Mouse (Mus musculus) heart, embryonic 15.5 days (tissue): Measurements from ENCODE around the gene Mbd6. TPM values are rescaled to one million over a fixed set of nuclear protein-coding genes. Genes with fewer than 3 reads are reported as not detected.

ENCODE experiments used
- ATAC-seq: fragments of 200-750 bp; cut with Nextera tagmentation; replicated peaks from 2 replicates; pipeline ENCODE4 v1.8.0; 2017; ENCODE audit warnings: low read depth, moderate TSS enrichment; ENCODE audit not compliant: insufficient number of reproducible peaks, insufficient read depth, low FRiP score
- H3K27ac ChIP-seq: fragments of 300-500 bp; sonication (generic); 2 replicates; pipeline ENCODE4 v1.5.1; 2015; ENCODE audit warnings: mild to moderate bottlenecking, inconsistent platforms
- H3K27me3 ChIP-seq: fragments of 300-500 bp; sonication (generic); 2 replicates; pipeline ENCODE4 v1.6.1; 2015; ENCODE audit warnings: inconsistent platforms
- H3K36me3 ChIP-seq: fragments of 300-500 bp; sonication (generic); 2 replicates; pipeline ENCODE4 v1.6.1; 2015; ENCODE audit warnings: mild to moderate bottlenecking, inconsistent platforms
- H3K4me1 ChIP-seq: fragments of 300-500 bp; sonication (generic); replicated peaks from 2 replicates; pipeline ENCODE4 v1.6.1; 2015; ENCODE audit warnings: inconsistent platforms
- H3K4me2 ChIP-seq: fragments of 300-500 bp; sonication (generic); 2 replicates; pipeline ENCODE4 v1.6.1; 2015; ENCODE audit warnings: inconsistent platforms, mild to moderate bottlenecking, moderate library complexity
- H3K4me3 ChIP-seq: fragments of 300-500 bp; sonication (generic); 2 replicates; pipeline ENCODE4 v1.5.1; 2015; ENCODE audit warnings: mild to moderate bottlenecking, inconsistent platforms
- H3K9ac ChIP-seq: fragments of 300-500 bp; sonication (generic); 2 replicates; pipeline ENCODE4 v1.6.1; 2015; ENCODE audit warnings: mild to moderate bottlenecking, inconsistent platforms
- H3K9me3 ChIP-seq: fragments of 300-500 bp; sonication (generic); replicated peaks from 2 replicates; pipeline ENCODE4 v1.6.1; 2016; ENCODE audit warnings: inconsistent platforms
- WGBS: fragments of 180-500 bp; shearing (Covaris S2); methylation state at CpG from one replicate; pipeline ENCODE4 v1.1.7; 2015; ENCODE audit warnings: mixed read lengths; 5-methylcytosine and 5-hydroxymethylcytosine counted together
- polyA plus RNA-seq: library from polyadenylated mRNA; unstranded; fragments of >200 nt; fragmentation: Nextera tagmentation; extraction: Ambion mirVana; gene quantifications from 2 replicates; pipeline ENCODE4 v1.2.1, GENCODE M21; 2015

Gene Mbd6
- polyA plus RNA-seq, 1 experiment from 2014 or later, result 10.6 TPM

GRCm38 (mm10) chr10:127293590-127294113 lies 4.8 kb upstream of the Mbd6 start:
- H3K9ac ChIP-seq, result 0 out of 2 replicates have a peak overlapping the region, but pooled peaks have one; percentile 16
- no peak for ATAC-seq
- H3K9me3 ChIP-seq, result no peaks in the 10 kb centered on the region
- H3K36me3 ChIP-seq, result peaks cover 42% of the 10 kb centered on the region
- 78% methylated on average over 3 of the region's 3 CpGs for WGBS
- H3K27ac ChIP-seq, result peak overlapping the region; percentile 98
- H3K4me1 ChIP-seq, result peaks cover 49% of the 10 kb centered on the region
- H3K4me3 ChIP-seq, result no peak overlapping the region
- peak overlapping the region; percentile 90 for H3K4me2 ChIP-seq
- H3K27me3 ChIP-seq, result no peaks in the 10 kb centered on the region

- H3K36me3 ChIP-seq, result peaks cover 42% of the 10 kb centered on the region
- peak overlapping the region; percentile 64 for H3K4me3 ChIP-seq
- 44% methylated on average over 6 of the region's 6 CpGs for WGBS
- peaks cover 49% of the 10 kb centered on the region for H3K4me1 ChIP-seq
- peak overlapping the region; percentile 98 for H3K27ac ChIP-seq
- peak overlapping the region; percentile 90 for H3K4me2 ChIP-seq
- no peaks in the 10 kb centered on the region for H3K27me3 ChIP-seq
- H3K9ac ChIP-seq, result peak overlapping the region; percentile 68
- no peak for ATAC-seq
- H3K9me3 ChIP-seq, result no peaks in the 10 kb centered on the region
Observed at GRCm38 (mm10) chr10:127292987-127293538, 4.2 kb upstream of the Mbd6 start.

GRCm38 (mm10) chr10:127291881-127292638 lies 3.2 kb upstream of the Mbd6 start:
- WGBS, result 5% methylated on average over 5 of the region's 5 CpGs

GRCm38 (mm10) chr10:127290930-127291880 lies 2.4 kb upstream of the Mbd6 start:
- H3K4me3 ChIP-seq, result peak overlapping the region; percentile 64
- peak overlapping the region; percentile 98 for H3K27ac ChIP-seq
- ATAC-seq, result peak; percentile 15
- peak overlapping the region; percentile 68 for H3K9ac ChIP-seq
- peaks cover 39% of the 10 kb centered on the region for H3K36me3 ChIP-seq
- no peaks in the 10 kb centered on the region for H3K27me3 ChIP-seq
- H3K4me1 ChIP-seq, result peaks cover 54% of the 10 kb centered on the region
- no peaks in the 10 kb centered on the region for H3K9me3 ChIP-seq
- 1% methylated on average over 19 of the region's 19 CpGs for WGBS
- H3K4me2 ChIP-seq, result peak overlapping the region; percentile 90

More at GRCm38 (mm10) chr10:127291881-127292638, 3.2 kb upstream of the Mbd6 start:
- peak overlapping the region; percentile 68 for H3K9ac ChIP-seq
- no peak for ATAC-seq
- peak overlapping the region; percentile 90 for H3K4me2 ChIP-seq
- peak overlapping the region; percentile 64 for H3K4me3 ChIP-seq
- no peaks in the 10 kb centered on the region for H3K9me3 ChIP-seq
- peaks cover 38% of the 10 kb centered on the region for H3K36me3 ChIP-seq
- peak overlapping the region; percentile 98 for H3K27ac ChIP-seq
- H3K4me1 ChIP-seq, result peaks cover 53% of the 10 kb centered on the region
- no peaks in the 10 kb centered on the region for H3K27me3 ChIP-seq

- peaks cover 39% of the 10 kb centered on the region for H3K36me3 ChIP-seq
- peak overlapping the region; percentile 98 for H3K27ac ChIP-seq
- peaks cover 61% of the 10 kb centered on the region for H3K4me1 ChIP-seq
Observed at GRCm38 (mm10) chr10:127290307-127290929, 1.6 kb upstream of the Mbd6 start.

GRCm38 (mm10) chr10:127289573-127290191 lies 864 bp upstream of the Mbd6 start:
- peak overlapping the region; percentile 98 for H3K27ac ChIP-seq
- 1% methylated on average over 15 of the region's 15 CpGs for WGBS
- no peaks in the 10 kb centered on the region for H3K9me3 ChIP-seq
- H3K4me3 ChIP-seq, result peak overlapping the region; percentile 64
- H3K27me3 ChIP-seq, result no peaks in the 10 kb centered on the region
- H3K4me2 ChIP-seq, result peak overlapping the region; percentile 90
- H3K36me3 ChIP-seq, result peaks cover 39% of the 10 kb centered on the region
- peaks cover 62% of the 10 kb centered on the region for H3K4me1 ChIP-seq
- ATAC-seq, result peak; percentile 12
- peak overlapping the region; percentile 80 for H3K9ac ChIP-seq

More at GRCm38 (mm10) chr10:127290307-127290929, 1.6 kb upstream of the Mbd6 start:
- WGBS, result 0% methylated on average over 47 of the region's 47 CpGs
- ATAC-seq, result peak; percentile 89
- Histone ChIP-seq H3K4me2 (peak overlapping the region; percentile 90), H3K9ac (peak overlapping the region; percentile 80), H3K4me3 (peak overlapping the region; percentile 64), H3K27me3 (no peaks in the 10 kb centered on the region), H3K9me3 (no peaks in the 10 kb centered on the region)

- H3K9ac ChIP-seq, result peak overlapping the region; percentile 80
- H3K4me1 ChIP-seq, result peaks cover 59% of the 10 kb centered on the region
- H3K4me2 ChIP-seq, result peak overlapping the region; percentile 90
- no peaks in the 10 kb centered on the region for H3K9me3 ChIP-seq
- H3K27me3 ChIP-seq, result no peaks in the 10 kb centered on the region
- 0% methylated on average over 25 of the region's 28 CpGs for WGBS
- H3K4me3 ChIP-seq, result peak overlapping the region; percentile 64
- ATAC-seq, result peak; percentile 10
- peak overlapping the region; percentile 98 for H3K27ac ChIP-seq
- H3K36me3 ChIP-seq, result peaks cover 40% of the 10 kb centered on the region
Observed at GRCm38 (mm10) chr10:127288328-127288799, 454 bp downstream of the Mbd6 start.

- H3K27ac ChIP-seq, result peak overlapping the region; percentile 98
- H3K27me3 ChIP-seq, result no peaks in the 10 kb centered on the region
- H3K36me3 ChIP-seq, result peaks cover 45% of the 10 kb centered on the region
- H3K9me3 ChIP-seq, result no peaks in the 10 kb centered on the region
- 0% methylated on average over 3 of the region's 3 CpGs for WGBS
- peak overlapping the region; percentile 80 for H3K9ac ChIP-seq
- H3K4me3 ChIP-seq, result peak overlapping the region; percentile 64
- no peak for ATAC-seq
- H3K4me1 ChIP-seq, result peaks cover 55% of the 10 kb centered on the region
- peak overlapping the region; percentile 90 for H3K4me2 ChIP-seq
Observed at GRCm38 (mm10) chr10:127287936-127288293, 903 bp downstream of the Mbd6 start.

GRCm38 (mm10) chr10:127287271-127287935 lies 1.4 kb downstream of the Mbd6 start:
- peaks cover 50% of the 10 kb centered on the region for H3K36me3 ChIP-seq
- WGBS, result 67% methylated on average over 15 of the region's 15 CpGs
- peak overlapping the region; percentile 80 for H3K9ac ChIP-seq
- peak overlapping the region; percentile 64 for H3K4me3 ChIP-seq
- H3K4me2 ChIP-seq, result peak overlapping the region; percentile 90
- H3K9me3 ChIP-seq, result no peaks in the 10 kb centered on the region
- H3K27ac ChIP-seq, result peak overlapping the region; percentile 98
- peaks cover 53% of the 10 kb centered on the region for H3K4me1 ChIP-seq
- ATAC-seq, result no peak
- H3K27me3 ChIP-seq, result no peaks in the 10 kb centered on the region

- Histone ChIP-seq H3K27ac (no peak overlapping the region; the same call in 1 of the 2 replicates), H3K9ac (no peak overlapping the region), H3K4me2 (peak overlapping the region; percentile 90), H3K4me1 (peaks cover 46% of the 10 kb centered on the region), H3K27me3 (no peaks in the 10 kb centered on the region), H3K4me3 (peak overlapping the region; percentile 64; the same call in 1 of the 2 replicates), H3K36me3 (peaks cover 57% of the 10 kb centered on the region), H3K9me3 (no peaks in the 10 kb centered on the region)
- WGBS, result 68% methylated on average over 7 of the region's 7 CpGs
- ATAC-seq, result no peak
Observed at GRCm38 (mm10) chr10:127286730-127287129, 2.1 kb downstream of the Mbd6 start.
